Mouse (Mus musculus): Measurements from ENCODE around the gene Wfdc9. TPM values are rescaled to one million over a fixed set of nuclear protein-coding genes. Genes with fewer than 3 reads are reported as not detected.

Wfdc9 gene
- total and polyA plus RNA-seq, 2 experiments from 2014 or later: not detected

GRCm38 (mm10) chr2:164603482-164603881, 52.9 kb downstream of the Wfdc9 start:
- ATAC-seq: no peak
- H3K9me3 ChIP-seq (ENCODE audit: low read length): no peaks in the 10 kb centered on the region
- 90% methylated on average over 3 of the region's 3 CpGs for WGBS
- no peaks in the 10 kb centered on the region for H3K27me3 ChIP-seq (ENCODE audit: insufficient read depth, low read length)
- no peaks in the 10 kb centered on the region for H3K36me3 ChIP-seq (ENCODE audit: insufficient read depth, low read length)
- H3K4me2 ChIP-seq (ENCODE audit: low read depth, low read length): no peak overlapping the region
- H3K9ac ChIP-seq (replicated peaks; ENCODE audit: low read length): no peak overlapping the region
- H3K4me3 ChIP-seq (ENCODE audit: low read length): no peak overlapping the region
- no peak for DNase-seq (ENCODE audit: low spot score)
- H3K4me1 ChIP-seq (ENCODE audit: insufficient read depth, low read length): no peaks in the 10 kb centered on the region
- no peak overlapping the region for H3K27ac ChIP-seq
- peak; percentile 15; the same call in 1 of the 2 replicates for TF ChIP-seq CTCF (IDR thresholded peaks at IDR 0.05; ENCODE audit: low read depth)

GRCm38 (mm10) chr2:164600179-164600578, 56.2 kb downstream of the Wfdc9 start:
- H3K4me1 ChIP-seq (ENCODE audit: insufficient read depth, low read length): no peaks in the 10 kb centered on the region
- WGBS: 70% methylated on average over 3 of the region's 3 CpGs
- H3K36me3 ChIP-seq (ENCODE audit: insufficient read depth, low read length): no peaks in the 10 kb centered on the region
- no peak overlapping the region for H3K9ac ChIP-seq (replicated peaks; ENCODE audit: low read length)
- DNase-seq (ENCODE audit: low spot score): no peak
- no peak overlapping the region for H3K4me3 ChIP-seq (ENCODE audit: low read length)
- H3K27me3 ChIP-seq (ENCODE audit: insufficient read depth, low read length): no peaks in the 10 kb centered on the region
- no peak overlapping the region for H3K27ac ChIP-seq
- H3K9me3 ChIP-seq (ENCODE audit: low read length): no peaks in the 10 kb centered on the region
- ATAC-seq: no peak
- TF ChIP-seq CTCF (IDR thresholded peaks at IDR 0.05; ENCODE audit: low read depth): 0 out of 2 replicates have a peak, but pooled peaks have one; percentile 20
- H3K4me2 ChIP-seq (ENCODE audit: low read depth, low read length): no peak overlapping the region

Other genes with a start within 250 kb of the Wfdc9 start
Only the 30 nearest of the 31 such genes appear.
- 31.1 and 34.1 TPM in 2 replicates for gene Sdc4, start 212.7 kb downstream of the Wfdc9 start, total RNA-seq (2014; rRNA removed)
- gene Sdc4, start 212.7 kb downstream of the Wfdc9 start, polyA plus RNA-seq (2015; fragmentation: Nextera tagmentation; extraction: Ambion mirVana): 36.7 and 39.5 TPM in 2 replicates
- gene Sys1, start 199.6 kb downstream of the Wfdc9 start, total RNA-seq (2014; rRNA removed): 165 and 315 TPM in 2 replicates
- 108 and 113 TPM in 2 replicates for gene Sys1, start 199.6 kb downstream of the Wfdc9 start, polyA plus RNA-seq (2015; fragmentation: Nextera tagmentation; extraction: Ambion mirVana)
- gene Gm20458, start 195.6 kb downstream of the Wfdc9 start, total RNA-seq (2014; rRNA removed): 34.4 and 36.9 TPM in 2 replicates
- gene Gm20458, start 195.6 kb downstream of the Wfdc9 start, polyA plus RNA-seq (2015; fragmentation: Nextera tagmentation; extraction: Ambion mirVana): 9.6 and 10.8 TPM in 2 replicates
- not detected in 2 replicates for gene Trp53tg5, start 182.9 kb downstream of the Wfdc9 start, total RNA-seq (2014; rRNA removed)
- gene Trp53tg5, start 182.9 kb downstream of the Wfdc9 start, polyA plus RNA-seq (2015; fragmentation: Nextera tagmentation; extraction: Ambion mirVana): not detected in 2 replicates
- 29.5 and 30.9 TPM in 2 replicates for gene Dbndd2, start 170.5 kb downstream of the Wfdc9 start, total RNA-seq (2014; rRNA removed)
- gene Dbndd2, start 170.5 kb downstream of the Wfdc9 start, polyA plus RNA-seq (2015; fragmentation: Nextera tagmentation; extraction: Ambion mirVana): 37.2 and 38.0 TPM in 2 replicates
- 118 and 134 TPM in 2 replicates for gene Pigt, start 159.1 kb downstream of the Wfdc9 start, total RNA-seq (2014; rRNA removed)
- gene Pigt, start 159.1 kb downstream of the Wfdc9 start, polyA plus RNA-seq (2015; fragmentation: Nextera tagmentation; extraction: Ambion mirVana): 102 and 116 TPM in 2 replicates
- gene Wfdc2, start 94.2 kb downstream of the Wfdc9 start, total RNA-seq (2014; rRNA removed): 1.5 and 2.7 TPM in 2 replicates
- 3.1 and 4.5 TPM in 2 replicates for gene Wfdc2, start 94.2 kb downstream of the Wfdc9 start, polyA plus RNA-seq (2015; fragmentation: Nextera tagmentation; extraction: Ambion mirVana)
- not detected in 2 replicates for gene Spint3, start 83.1 kb downstream of the Wfdc9 start, total RNA-seq (2014; rRNA removed)
- not detected in 2 replicates for gene Spint3, start 83.1 kb downstream of the Wfdc9 start, polyA plus RNA-seq (2015; fragmentation: Nextera tagmentation; extraction: Ambion mirVana)
- gene Wfdc6a, start 71.1 kb downstream of the Wfdc9 start, total RNA-seq (2014; rRNA removed): 0.31 TPM in 1 of 2 replicates, not detected in the other
- 0.19 and 0.77 TPM in 2 replicates for gene Wfdc6a, start 71.1 kb downstream of the Wfdc9 start, polyA plus RNA-seq (2015; fragmentation: Nextera tagmentation; extraction: Ambion mirVana)
- gene Eppin, start 63.0 kb downstream of the Wfdc9 start, total RNA-seq (2014; rRNA removed): not detected in 2 replicates
- gene Eppin, start 63.0 kb downstream of the Wfdc9 start, polyA plus RNA-seq (2015; fragmentation: Nextera tagmentation; extraction: Ambion mirVana): not detected in 2 replicates
- not detected in 2 replicates for gene Wfdc6b, start 43.1 kb downstream of the Wfdc9 start, total RNA-seq (2014; rRNA removed)
- not detected in 2 replicates for gene Wfdc6b, start 43.1 kb downstream of the Wfdc9 start, polyA plus RNA-seq (2015; fragmentation: Nextera tagmentation; extraction: Ambion mirVana)
- gene Wfdc8, start 43.0 kb downstream of the Wfdc9 start, total RNA-seq (2014; rRNA removed): not detected in 2 replicates
- gene Wfdc8, start 43.0 kb downstream of the Wfdc9 start, polyA plus RNA-seq (2015; fragmentation: Nextera tagmentation; extraction: Ambion mirVana): not detected in 2 replicates
- gene Wfdc16, start 17.8 kb downstream of the Wfdc9 start, total RNA-seq (2014; rRNA removed): not detected in 2 replicates
- gene Wfdc16, start 17.8 kb downstream of the Wfdc9 start, polyA plus RNA-seq (2015; fragmentation: Nextera tagmentation; extraction: Ambion mirVana): not detected in 2 replicates
- not detected in 2 replicates for gene Wfdc10, start 537 bp downstream of the Wfdc9 start, total RNA-seq (2014; rRNA removed)
- 0.60 TPM in 1 of 2 replicates, not detected in the other for gene Wfdc10, start 537 bp downstream of the Wfdc9 start, polyA plus RNA-seq (2015; fragmentation: Nextera tagmentation; extraction: Ambion mirVana)
- not detected in 2 replicates for gene Wfdc11, start 17.5 kb upstream of the Wfdc9 start, total RNA-seq (2014; rRNA removed)
- not detected in 2 replicates for gene Wfdc11, start 17.5 kb upstream of the Wfdc9 start, polyA plus RNA-seq (2015; fragmentation: Nextera tagmentation; extraction: Ambion mirVana)
- gene Wfdc13, start 28.5 kb upstream of the Wfdc9 start, total RNA-seq (2014; rRNA removed): not detected in 2 replicates
- not detected in 2 replicates for gene Wfdc13, start 28.5 kb upstream of the Wfdc9 start, polyA plus RNA-seq (2015; fragmentation: Nextera tagmentation; extraction: Ambion mirVana)
- gene Spint4, start 41.9 kb upstream of the Wfdc9 start, total RNA-seq (2014; rRNA removed): not detected in 2 replicates
- gene Spint4, start 41.9 kb upstream of the Wfdc9 start, polyA plus RNA-seq (2015; fragmentation: Nextera tagmentation; extraction: Ambion mirVana): not detected in 2 replicates
- not detected in 2 replicates for gene Spint5, start 58.7 kb upstream of the Wfdc9 start, total RNA-seq (2014; rRNA removed)
- gene Spint5, start 58.7 kb upstream of the Wfdc9 start, polyA plus RNA-seq (2015; fragmentation: Nextera tagmentation; extraction: Ambion mirVana): not detected in 2 replicates
- gene Wfdc3, start 89.3 kb upstream of the Wfdc9 start, total RNA-seq (2014; rRNA removed): 1.3 TPM in 2 replicates
- gene Wfdc3, start 89.3 kb upstream of the Wfdc9 start, polyA plus RNA-seq (2015; fragmentation: Nextera tagmentation; extraction: Ambion mirVana): 0.73 and 0.76 TPM in 2 replicates
- 17.1 and 24.9 TPM in 2 replicates for gene Dnttip1, start 89.4 kb upstream of the Wfdc9 start, total RNA-seq (2014; rRNA removed)
- gene Dnttip1, start 89.4 kb upstream of the Wfdc9 start, polyA plus RNA-seq (2015; fragmentation: Nextera tagmentation; extraction: Ambion mirVana): 53.9 and 56.1 TPM in 2 replicates
- gene Ube2c, start 113.3 kb upstream of the Wfdc9 start, total RNA-seq (2014; rRNA removed): 61.5 and 70.6 TPM in 2 replicates
- 61.2 and 69.4 TPM in 2 replicates for gene Ube2c, start 113.3 kb upstream of the Wfdc9 start, polyA plus RNA-seq (2015; fragmentation: Nextera tagmentation; extraction: Ambion mirVana)
- 12.2 TPM in 1 of 2 replicates, not detected in the other for gene Tnnc2, start 123.4 kb upstream of the Wfdc9 start, total RNA-seq (2014; rRNA removed)
- 0.30 TPM in 1 of 2 replicates, not detected in the other for gene Tnnc2, start 123.4 kb upstream of the Wfdc9 start, polyA plus RNA-seq (2015; fragmentation: Nextera tagmentation; extraction: Ambion mirVana)
- gene Snx21, start 129.2 kb upstream of the Wfdc9 start, total RNA-seq (2014; rRNA removed): 102 and 106 TPM in 2 replicates
- gene Snx21, start 129.2 kb upstream of the Wfdc9 start, polyA plus RNA-seq (2015; fragmentation: Nextera tagmentation; extraction: Ambion mirVana): 44.7 and 47.6 TPM in 2 replicates
- 18.5 and 39.5 TPM in 2 replicates for gene Acot8, start 148.3 kb upstream of the Wfdc9 start, total RNA-seq (2014; rRNA removed)
- gene Acot8, start 148.3 kb upstream of the Wfdc9 start, polyA plus RNA-seq (2015; fragmentation: Nextera tagmentation; extraction: Ambion mirVana): 19.4 and 20.2 TPM in 2 replicates
- 6.4 and 8.3 TPM in 2 replicates for gene Zswim3, start 148.5 kb upstream of the Wfdc9 start, total RNA-seq (2014; rRNA removed)
- gene Zswim3, start 148.5 kb upstream of the Wfdc9 start, polyA plus RNA-seq (2015; fragmentation: Nextera tagmentation; extraction: Ambion mirVana): 5.2 and 5.5 TPM in 2 replicates
- 23.9 and 24.6 TPM in 2 replicates for gene Zswim1, start 166.1 kb upstream of the Wfdc9 start, total RNA-seq (2014; rRNA removed)
- gene Zswim1, start 166.1 kb upstream of the Wfdc9 start, polyA plus RNA-seq (2015; fragmentation: Nextera tagmentation; extraction: Ambion mirVana): 26.5 and 29.0 TPM in 2 replicates
- gene Spata25, start 172.0 kb upstream of the Wfdc9 start, total RNA-seq (2014; rRNA removed): not detected in 2 replicates
- gene Spata25, start 172.0 kb upstream of the Wfdc9 start, polyA plus RNA-seq (2015; fragmentation: Nextera tagmentation; extraction: Ambion mirVana): not detected in 2 replicates
- 135 and 147 TPM in 2 replicates for gene Ctsa, start 176.3 kb upstream of the Wfdc9 start, total RNA-seq (2014; rRNA removed)
- 112 and 116 TPM in 2 replicates for gene Ctsa, start 176.3 kb upstream of the Wfdc9 start, polyA plus RNA-seq (2015; fragmentation: Nextera tagmentation; extraction: Ambion mirVana)
- 8.7 and 12.1 TPM in 2 replicates for gene Neurl2, start 176.9 kb upstream of the Wfdc9 start, total RNA-seq (2014; rRNA removed)
- gene Neurl2, start 176.9 kb upstream of the Wfdc9 start, polyA plus RNA-seq (2015; fragmentation: Nextera tagmentation; extraction: Ambion mirVana): 7.2 and 7.6 TPM in 2 replicates
- gene Pltp, start 201.1 kb upstream of the Wfdc9 start, total RNA-seq (2014; rRNA removed): 76.2 and 88.7 TPM in 2 replicates
- gene Pltp, start 201.1 kb upstream of the Wfdc9 start, polyA plus RNA-seq (2015; fragmentation: Nextera tagmentation; extraction: Ambion mirVana): 99.6 and 117 TPM in 2 replicates

Measured in hindbrain, postnatal 0 days (tissue).